Mouse (Mus musculus): ENCODE measurements around the gene Setd1a. TPM values are rescaled to one million over a fixed set of nuclear protein-coding genes. Genes with fewer than 3 reads are reported as not detected.
A peak's percentile ranks its signal among the peaks of the same experiment; 100 is the strongest.

Setd1a gene
- total and polyA plus RNA-seq, 3 experiments = 4.5 to 51.0 (median 9.8) TPM

DNA sequence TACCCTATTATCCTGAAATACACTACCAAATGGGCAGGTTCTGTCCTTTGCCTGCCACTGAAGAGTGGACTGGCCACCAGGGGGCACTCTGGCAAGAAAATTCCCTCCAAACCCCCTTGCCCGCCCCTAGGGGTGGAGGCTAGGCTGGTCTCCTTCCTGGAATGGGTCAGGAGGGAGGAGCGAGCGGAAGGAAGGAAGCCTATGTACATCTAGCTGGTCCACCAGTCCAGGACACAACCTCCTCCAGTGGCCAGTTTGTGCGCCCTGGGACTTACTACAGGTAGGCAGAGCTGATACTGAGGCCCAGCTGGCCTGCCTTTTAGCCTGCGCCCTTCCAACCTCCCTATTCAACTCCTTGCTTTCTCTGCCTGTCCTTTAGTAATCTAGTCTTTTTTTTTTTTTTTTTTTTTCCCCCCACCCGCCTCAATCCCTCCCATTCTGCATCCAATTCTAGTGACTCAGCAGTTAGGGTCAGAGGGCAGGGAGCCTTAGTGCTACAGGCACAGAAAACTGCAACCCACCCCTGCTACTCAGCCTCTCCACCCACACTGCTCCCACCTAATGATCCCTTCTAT lies 24.1 kb downstream of the Setd1a start, which contains the start of gene Hsd3b7 (continued):
- TF ChIP-seq NELFE (IDR thresholded peaks at IDR 0.05; ENCODE audit: low read depth, low read length) (peak; percentile 26; the same call in 1 of the 2 replicates), MYC (IDR thresholded peaks at IDR 0.05; ENCODE audit: low read depth, low read length) (no peak), POLR2A (IDR thresholded peaks at IDR 0.05; ENCODE audit: low read depth, low read length) (no peak), BHLHE40 (IDR thresholded peaks at IDR 0.05; ENCODE audit: low read depth, low read length) (no peak), HCFC1 (IDR thresholded peaks at IDR 0.05; ENCODE audit: low read depth, low read length) (peak; percentile 39; the same call in 1 of the 2 replicates), TCF12 (IDR thresholded peaks at IDR 0.05; ENCODE audit: low read depth, low read length) (no peak), RAD21 (IDR thresholded peaks at IDR 0.05; ENCODE audit: low read depth, low read length) (peak; percentile 60), MAFK (IDR thresholded peaks at IDR 0.05; ENCODE audit: insufficient replicate concordance, low read length) (no peak)

DNA sequence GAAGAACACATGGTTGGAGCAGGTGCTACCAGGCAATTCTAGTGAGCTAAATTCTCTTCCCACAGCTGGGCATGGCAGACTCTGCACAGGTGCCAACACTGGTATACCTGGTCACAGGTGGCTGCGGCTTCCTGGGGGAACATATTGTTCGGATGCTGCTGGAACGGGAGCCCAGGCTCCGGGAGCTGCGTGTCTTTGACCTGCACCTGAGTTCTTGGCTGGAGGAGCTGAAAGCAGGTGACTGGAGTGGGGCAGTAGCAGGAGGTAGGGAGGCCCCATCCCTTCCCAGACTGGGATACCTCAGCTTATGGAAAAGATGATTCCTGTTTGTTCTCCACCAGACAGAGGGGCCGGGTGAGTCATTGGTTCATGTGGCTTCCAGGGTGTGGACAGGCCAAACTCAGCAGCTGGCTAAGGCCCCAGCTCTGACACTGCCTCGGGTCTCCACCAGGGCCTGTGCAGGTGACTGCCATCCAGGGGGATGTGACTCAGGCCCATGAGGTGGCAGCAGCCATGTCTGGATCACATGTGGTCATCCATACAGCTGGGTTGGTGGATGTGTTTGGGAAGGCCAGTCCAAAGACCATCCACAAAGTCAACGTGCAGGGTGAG lies 24.6 kb downstream of the Setd1a start:
- no peak overlapping the region for H3K9ac ChIP-seq (ENCODE audit: insufficient read depth, low read depth)
- H3K36me3 ChIP-seq (replicated peaks in 1 of 2; ENCODE audit: control insufficient read depth in 1 of 2, insufficient read depth in 1 of 2, low read length in 1 of 2) = peaks cover 53 to 82% of the 10 kb centered on the region in 2 experiments
- in situ Hi-C loops (cut with MboI; ENCODE audit: low pct_ligation_motif_present, low pct_unique_long_range_greater_than_20kb, low sequenced_read_pairs) (no loop called here), dilution Hi-C loops (cut with MboI; ENCODE audit: extremely low pct_ligation_motif_present, extremely low pct_unique_long_range_greater_than_20kb, low sequenced_read_pairs) (no loop called here)
- no peak overlapping the region for H3K4me2 ChIP-seq (ENCODE audit: insufficient read depth, low read depth, poor library complexity, severe bottlenecking)
- no peaks in the 10 kb centered on the region for H3K27me3 ChIP-seq (replicated peaks)
- no peak overlapping the region for H3K27ac ChIP-seq (ENCODE audit: insufficient read depth, low read depth)
- peak overlapping the region in 1 of 3 experiments; percentile 47 for H3K4me3 ChIP-seq (replicated peaks in 1 of 3; ENCODE audit: low read depth in 2 of 3, low read length in 2 of 3, poor library complexity in 1 of 3)
- H3K79me2 ChIP-seq (replicated peaks; ENCODE audit: control insufficient read depth, extremely low read depth, insufficient read depth, poor library complexity, severe bottlenecking) = no peaks in the 10 kb centered on the region
- no peaks in the 10 kb centered on the region for H3K9me3 ChIP-seq (replicated peaks; ENCODE audit: low read length)
- H3K4me1 ChIP-seq (ENCODE audit: control insufficient read depth in 1 of 2, insufficient read depth in 2 of 2) = peaks cover 0 to 20% of the 10 kb centered on the region in 2 experiments; a peak in 2 of 4 replicates
- no peak for TF ChIP-seq NRF1 (IDR thresholded peaks at IDR 0.05; ENCODE audit: low read depth, low read length)
- no peak for TF ChIP-seq TCF12 (IDR thresholded peaks at IDR 0.05; ENCODE audit: low read depth, low read length)
- no peak for TF ChIP-seq ZC3H11A (IDR thresholded peaks at IDR 0.05; ENCODE audit: low read depth, low read length)
- no peak for DNase-seq (ENCODE audit: extremely low read depth)

DNA sequence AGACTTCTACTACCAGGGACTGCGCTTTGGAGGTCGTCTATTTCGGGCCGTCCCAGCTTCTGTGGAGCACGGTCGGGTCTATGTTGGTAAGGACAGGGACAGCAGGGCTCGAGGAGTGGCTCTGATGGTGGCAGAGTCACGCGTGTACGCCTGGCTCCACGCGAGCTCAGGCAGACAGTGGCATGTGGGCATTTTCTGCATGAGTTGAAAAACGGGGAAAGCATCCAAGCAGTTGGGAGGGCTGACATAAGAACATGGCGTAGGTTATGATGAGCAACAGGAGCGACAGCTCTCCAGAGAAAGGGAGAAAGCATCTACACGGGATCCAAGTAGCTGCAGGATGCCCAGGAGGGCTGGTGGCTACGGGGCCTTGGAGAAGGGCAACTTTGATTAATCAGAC lies 25.8 kb downstream of the Setd1a start:
- no peak for DNase-seq (ENCODE audit: extremely low read depth)
- H3K4me2 ChIP-seq (ENCODE audit: insufficient read depth, low read depth, poor library complexity, severe bottlenecking) = no peak overlapping the region
- H3K9ac ChIP-seq (ENCODE audit: insufficient read depth, low read depth) = no peak overlapping the region
- TF ChIP-seq NELFE (IDR thresholded peaks at IDR 0.05; ENCODE audit: low read depth, low read length) = no peak
- TF ChIP-seq USF2 (conservative IDR thresholded peaks at IDR 0.05; ENCODE audit: low read depth, low read length) = no peak
- TF ChIP-seq MAZ (IDR thresholded peaks at IDR 0.05; ENCODE audit: low read depth, low read length) = no peak
- TF ChIP-seq SMC3 (IDR thresholded peaks at IDR 0.05; ENCODE audit: low read depth, low read length) = no peak
- TF ChIP-seq KAT2A (IDR thresholded peaks at IDR 0.05; ENCODE audit: insufficient replicate concordance, low read length) = no peak
- H3K36me3 ChIP-seq (replicated peaks in 1 of 2; ENCODE audit: control insufficient read depth in 1 of 2, insufficient read depth in 1 of 2, low read length in 1 of 2) = peaks cover 41 to 70% of the 10 kb centered on the region in 2 experiments
- no peaks in the 10 kb centered on the region for H3K79me2 ChIP-seq (replicated peaks; ENCODE audit: control insufficient read depth, extremely low read depth, insufficient read depth, poor library complexity, severe bottlenecking)
- peaks cover 0 to 20% of the 10 kb centered on the region in 2 experiments; a peak in 2 of 4 replicates for H3K4me1 ChIP-seq (ENCODE audit: control insufficient read depth in 1 of 2, insufficient read depth in 2 of 2)
- H3K27me3 ChIP-seq (replicated peaks) = no peaks in the 10 kb centered on the region
- dilution Hi-C loops (cut with MboI; ENCODE audit: extremely low pct_ligation_motif_present, extremely low pct_unique_long_range_greater_than_20kb, low sequenced_read_pairs) (no loop called here), in situ Hi-C loops (cut with MboI; ENCODE audit: low pct_ligation_motif_present, low pct_unique_long_range_greater_than_20kb, low sequenced_read_pairs) (no loop called here)
- H3K27ac ChIP-seq (ENCODE audit: insufficient read depth, low read depth) = no peak overlapping the region
- H3K4me3 ChIP-seq (replicated peaks in 1 of 3; ENCODE audit: low read depth in 2 of 3, low read length in 2 of 3, poor library complexity in 1 of 3) = no peak overlapping the region
- H3K9me3 ChIP-seq (replicated peaks; ENCODE audit: low read length) = no peaks in the 10 kb centered on the region

Data from CH12.LX (cell line).